Mouse (Mus musculus) kidney, embryonic 14.5 days (tissue): Measurements from ENCODE around the gene Poldip3. TPM values are rescaled to one million over a fixed set of nuclear protein-coding genes. Genes with fewer than 3 reads are reported as not detected.

ENCODE experiments used
- ATAC-seq: fragments of 200-750 bp; cut with Nextera tagmentation; 2 replicates; pipeline ENCODE4 v1.8.0; 2017; ENCODE audit warnings: moderate number of reproducible peaks, mild to moderate bottlenecking, moderate TSS enrichment, moderate library complexity; ENCODE audit not compliant: low FRiP score, low TSS enrichment
- H3K27ac ChIP-seq: fragments of 300-500 bp; sonication (generic); 2 replicates; pipeline ENCODE4 v1.5.1; 2014; ENCODE audit warnings: low read depth, mild to moderate bottlenecking, low read length, moderate library complexity, mixed read lengths
- H3K27me3 ChIP-seq: fragments of 300-500 bp; sonication (generic); 2 replicates; pipeline ENCODE4 v1.6.1; 2014; ENCODE audit warnings: mild to moderate bottlenecking, low read length; ENCODE audit not compliant: control insufficient read depth, insufficient read depth
- H3K36me3 ChIP-seq: fragments of 300-500 bp; sonication (generic); 2 replicates; pipeline ENCODE4 v1.6.1; 2014; ENCODE audit warnings: low read length, mixed read lengths; ENCODE audit not compliant: control insufficient read depth, insufficient read depth
- H3K4me1 ChIP-seq: fragments of 300-500 bp; sonication (generic); 2 replicates; pipeline ENCODE4 v1.6.1; 2014; ENCODE audit warnings: low read length, mixed read lengths; ENCODE audit not compliant: control insufficient read depth, insufficient read depth
- H3K4me2 ChIP-seq: fragments of 300-500 bp; sonication (generic); replicated peaks from 2 replicates; pipeline ENCODE4 v1.6.1; 2014; ENCODE audit warnings: low read depth, mild to moderate bottlenecking, low read length
- H3K4me3 ChIP-seq: fragments of 300-500 bp; sonication (generic); 2 replicates; pipeline ENCODE4 v1.5.1; 2014; ENCODE audit warnings: mild to moderate bottlenecking, low read length
- H3K9ac ChIP-seq: fragments of 300-500 bp; sonication (generic); 2 replicates; pipeline ENCODE4 v1.6.1; 2014; ENCODE audit warnings: low read depth, mild to moderate bottlenecking, low read length, moderate library complexity
- H3K9me3 ChIP-seq: fragments of 300-500 bp; sonication (generic); 2 replicates; pipeline ENCODE4 v1.6.1; 2016; ENCODE audit warnings: low read length; ENCODE audit not compliant: control insufficient read depth
- WGBS: fragments of 180-500 bp; shearing (Covaris S2); extraction: QIAGEN DNeasy Blood & Tissue Kit; methylation state at CpG from one replicate; pipeline ENCODE4 v1.1.7; 2014; 5-methylcytosine and 5-hydroxymethylcytosine counted together
- polyA plus RNA-seq: library from polyadenylated mRNA; unstranded; fragments of >200 nt; fragmentation: Nextera tagmentation; extraction: Ambion mirVana; gene quantifications from 2 replicates; pipeline ENCODE4 v1.2.1, GENCODE M21; 2014

The Poldip3 gene
- polyA plus RNA-seq, 1 experiment from 2014 or later, result 173 TPM

DNA sequence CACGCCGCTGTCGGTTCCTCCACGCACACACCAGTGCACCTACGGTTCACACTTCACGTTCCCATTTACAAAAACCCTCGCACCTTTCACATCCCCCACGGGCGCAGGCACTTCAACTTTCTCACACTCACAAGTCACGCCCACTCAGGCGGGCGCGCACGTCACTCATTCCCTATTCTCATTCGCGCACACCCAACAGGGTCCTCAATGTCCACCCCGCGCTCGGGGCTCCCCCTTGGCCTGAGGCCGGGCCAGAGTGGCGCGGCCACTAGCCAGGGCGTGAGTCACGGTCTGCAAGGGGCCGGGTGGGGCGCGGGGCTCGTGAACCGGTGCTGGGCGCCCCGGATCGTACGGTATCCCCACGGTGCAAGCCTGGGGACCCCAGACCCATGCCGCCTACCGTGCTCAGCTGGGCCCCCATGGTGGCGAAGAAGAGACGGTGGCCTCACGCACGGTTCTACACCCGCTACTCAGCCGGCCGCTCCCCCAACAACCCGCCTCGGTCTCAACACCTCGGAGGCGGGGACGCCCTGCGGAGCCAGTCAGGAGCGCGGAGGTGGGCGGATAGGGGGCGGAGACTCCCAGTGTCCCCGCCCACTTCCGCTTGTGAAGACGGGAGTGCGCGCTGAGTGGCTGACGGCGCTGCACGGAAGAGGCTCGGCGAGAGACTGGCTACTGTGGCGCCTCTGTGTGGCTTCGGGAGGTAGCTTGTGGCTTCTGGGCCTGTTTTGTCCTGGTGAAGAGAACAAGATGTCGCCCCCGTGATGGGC, 22.7 kb upstream of the Poldip3 start:
- H3K4me2 ChIP-seq, result peak overlapping the region; percentile 87
- WGBS, result under 1% methylated on average over 66 of the region's 67 CpGs

DNA sequence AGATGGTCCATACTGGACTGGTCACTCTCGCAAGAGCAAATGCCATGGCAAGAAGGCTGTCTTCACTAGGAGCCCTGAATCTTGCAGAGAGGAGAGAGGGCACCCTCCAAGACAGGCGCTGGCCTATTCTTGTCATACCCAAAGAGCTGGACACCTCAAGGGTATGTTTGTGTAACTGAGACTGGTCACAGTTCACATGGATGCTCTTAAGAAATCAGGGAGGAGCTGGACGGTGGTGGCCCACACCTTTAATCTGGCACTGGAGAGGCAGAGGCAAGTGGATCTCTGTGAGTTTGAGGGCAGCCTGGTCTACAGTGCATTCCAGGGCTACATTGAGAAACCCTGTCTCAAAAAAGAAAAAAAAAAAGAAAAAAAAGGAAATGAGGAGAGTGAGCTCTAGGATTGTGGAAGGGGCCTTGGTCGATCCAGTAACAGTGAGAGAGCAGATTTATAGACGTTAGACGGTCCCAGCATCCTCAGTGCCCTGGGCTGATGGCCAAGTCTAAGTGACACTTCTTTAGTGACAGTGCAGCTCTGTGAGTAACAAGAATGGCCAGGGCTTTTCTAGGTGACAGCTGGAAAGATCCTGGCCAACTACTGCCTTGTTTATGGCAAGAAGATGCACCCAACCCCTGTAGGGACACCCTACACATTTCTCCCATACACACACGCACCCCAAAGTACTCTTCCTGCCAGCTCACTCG, 21.9 kb upstream of the Poldip3 start:
- Histone ChIP-seq H3K36me3 (no peaks in the 10 kb centered on the region), H3K9ac (peak overlapping the region; percentile 67; the same call in 1 of the 2 replicates), H3K27ac (peak overlapping the region; percentile 43; the same call in 1 of the 2 replicates), H3K4me2 (peak overlapping the region; percentile 87), H3K4me1 (peaks cover 37% of the 10 kb centered on the region), H3K9me3 (no peaks in the 10 kb centered on the region), H3K27me3 (no peaks in the 10 kb centered on the region), H3K4me3 (peak overlapping the region; percentile 76)
- no peak for ATAC-seq
- WGBS, result 45% methylated on average over 8 of the region's 8 CpGs

More for the DNA sequence above, 22.7 kb upstream of the Poldip3 start:
- H3K36me3 ChIP-seq, result no peaks in the 10 kb centered on the region
- peak; percentile 93 for ATAC-seq
- H3K9ac ChIP-seq, result peak overlapping the region; percentile 67
- peak overlapping the region; percentile 53; the same call in 1 of the 2 replicates for H3K27ac ChIP-seq
- H3K4me1 ChIP-seq, result peaks cover 31% of the 10 kb centered on the region
- H3K4me3 ChIP-seq, result peak overlapping the region; percentile 76
- no peaks in the 10 kb centered on the region for H3K27me3 ChIP-seq
- H3K9me3 ChIP-seq, result no peaks in the 10 kb centered on the region

DNA sequence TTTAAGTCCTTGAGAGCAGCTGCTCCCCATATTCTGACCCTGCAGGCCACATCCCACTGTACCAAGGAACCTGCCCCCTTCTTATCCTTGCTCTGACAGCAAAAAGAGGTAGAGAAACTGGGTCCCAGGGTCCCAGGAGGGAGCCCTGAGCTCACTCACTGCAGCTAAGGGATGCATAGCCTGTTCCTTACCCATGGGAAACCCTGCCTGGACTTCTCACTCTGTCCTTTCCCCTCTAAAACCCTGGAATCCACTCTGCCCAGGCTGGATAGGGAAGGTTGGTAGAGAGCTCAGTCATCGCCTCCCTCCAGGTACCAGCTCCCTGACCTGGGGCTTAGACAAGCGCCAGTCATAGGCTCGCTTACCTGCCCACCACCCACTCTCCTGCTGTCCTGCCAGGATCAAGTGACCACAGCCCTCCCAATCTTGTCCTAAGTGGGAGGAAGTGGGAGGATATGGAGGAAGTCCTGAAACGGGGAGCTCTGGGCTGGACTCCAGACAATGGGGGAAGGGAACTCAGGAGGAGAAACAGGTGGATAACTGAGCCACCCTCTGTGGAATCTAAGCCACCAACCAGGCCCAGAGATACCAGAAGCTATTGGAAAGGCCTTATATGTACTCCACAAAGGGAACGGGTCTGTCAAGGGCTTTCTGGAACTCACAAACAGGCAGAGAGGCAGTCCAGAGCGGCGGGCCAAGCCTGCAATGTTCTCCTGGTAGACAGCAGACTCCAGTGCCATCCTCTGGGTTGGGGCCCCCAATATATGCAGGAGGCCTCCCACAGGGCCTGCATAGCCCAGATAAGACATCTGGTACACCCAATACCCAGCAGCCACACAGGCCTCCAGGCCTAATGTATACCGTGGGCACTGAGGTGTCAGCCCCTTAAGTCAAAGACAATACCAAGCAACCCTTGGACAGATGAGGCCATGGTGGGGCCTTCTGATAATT, 20.9 kb upstream of the Poldip3 start:
- Histone ChIP-seq H3K9ac (0 out of 2 replicates have a peak overlapping the region, but pooled peaks have one; percentile 38), H3K4me2 (no peak overlapping the region; the same call in 1 of the 2 replicates), H3K9me3 (no peaks in the 10 kb centered on the region), H3K4me1 (peaks cover 38% of the 10 kb centered on the region), H3K27me3 (no peaks in the 10 kb centered on the region), H3K36me3 (0 out of 2 replicates have a peak, but pooled peaks cover 3% of the 10 kb centered on the region), H3K27ac (no peak overlapping the region), H3K4me3 (no peak overlapping the region)
- 69% methylated on average over 8 of the region's 8 CpGs for WGBS
- no peak for ATAC-seq

DNA sequence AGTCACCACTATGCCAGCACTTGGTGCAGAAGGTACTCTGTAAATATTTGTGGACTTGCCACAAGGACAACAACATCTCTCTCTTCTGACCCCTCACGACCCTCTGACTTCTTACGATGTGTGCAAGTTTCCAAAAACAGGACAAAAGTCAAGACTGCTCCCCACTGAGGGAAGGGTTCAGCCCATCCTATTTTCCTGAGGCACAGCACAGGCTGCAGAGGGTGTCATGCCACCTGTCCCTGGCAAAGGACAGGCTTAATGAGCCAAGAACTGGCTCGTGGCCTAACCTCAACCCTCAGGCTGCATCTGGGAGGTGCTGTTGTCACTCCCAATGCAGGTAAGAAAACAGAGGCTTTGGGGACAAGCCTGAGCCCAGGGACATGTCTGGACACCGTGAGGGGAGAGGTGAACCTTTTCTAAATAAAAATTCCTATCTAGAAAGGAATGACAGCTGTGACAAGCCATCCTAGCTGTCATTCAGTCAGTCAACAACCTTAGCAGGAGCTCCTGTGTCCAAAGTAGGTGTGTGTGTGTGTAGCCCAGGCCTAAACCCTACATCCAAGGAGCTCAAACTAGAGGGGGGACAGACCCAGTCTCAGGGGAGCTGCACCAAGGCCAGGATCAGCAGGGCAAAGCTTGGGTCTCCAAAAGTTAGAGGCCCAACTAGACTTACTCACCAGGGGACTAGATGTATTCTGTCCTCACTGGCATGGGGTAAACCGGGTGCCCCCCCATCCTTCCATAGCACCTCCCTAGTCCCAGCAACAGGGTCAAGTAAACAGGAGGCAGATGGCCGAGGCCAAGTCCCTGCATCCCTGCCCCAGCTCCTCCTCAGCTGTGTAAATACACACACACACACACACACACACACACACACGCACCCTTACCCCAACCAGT, 19.9 kb upstream of the Poldip3 start:
- no peak overlapping the region for H3K9ac ChIP-seq
- H3K27me3 ChIP-seq, result no peaks in the 10 kb centered on the region
- no peak for ATAC-seq
- H3K27ac ChIP-seq, result no peak overlapping the region
- H3K9me3 ChIP-seq, result no peaks in the 10 kb centered on the region
- no peak overlapping the region for H3K4me2 ChIP-seq
- peaks cover 41% of the 10 kb centered on the region for H3K4me1 ChIP-seq
- no peak overlapping the region for H3K4me3 ChIP-seq
- 0 out of 2 replicates have a peak, but pooled peaks cover 3% of the 10 kb centered on the region for H3K36me3 ChIP-seq
- WGBS, result 57% methylated on average over 7 of the region's 7 CpGs

DNA sequence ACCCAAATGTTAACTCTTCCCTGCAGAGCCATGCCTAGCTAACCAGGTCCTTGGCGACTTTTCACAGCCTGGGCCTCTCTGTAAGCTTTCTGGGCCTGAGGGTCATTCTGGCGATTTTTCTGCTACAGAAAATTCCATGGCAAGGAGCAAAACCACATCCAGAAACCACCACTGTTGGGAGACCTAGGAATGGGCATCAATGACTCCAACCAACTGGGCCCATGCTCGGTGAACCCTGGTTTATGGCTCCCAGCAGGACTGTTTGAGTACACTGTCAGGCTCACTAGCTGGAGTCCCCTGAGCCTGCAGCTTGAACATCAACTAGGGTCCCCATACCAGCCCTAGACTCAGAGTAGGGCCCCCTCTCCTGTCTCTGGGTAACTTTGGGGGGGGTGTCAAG, 19.1 kb upstream of the Poldip3 start:
- Histone ChIP-seq H3K27ac (no peak overlapping the region), H3K4me3 (no peak overlapping the region), H3K27me3 (no peaks in the 10 kb centered on the region), H3K4me2 (no peak overlapping the region), H3K9ac (no peak overlapping the region), H3K9me3 (no peaks in the 10 kb centered on the region), H3K4me1 (peaks cover 41% of the 10 kb centered on the region), H3K36me3 (peaks cover 3% of the 10 kb centered on the region; the same call in 1 of the 2 replicates)
- WGBS, result 68% methylated on average over 3 of the region's 3 CpGs
- no peak for ATAC-seq

GRCm38 (mm10) chr15:83167550-83168065, 18.4 kb upstream of the Poldip3 start:
- H3K4me1 ChIP-seq, result peaks cover 36% of the 10 kb centered on the region
- H3K9me3 ChIP-seq, result no peaks in the 10 kb centered on the region
- peak overlapping the region; percentile 65 for H3K27ac ChIP-seq
- ATAC-seq, result no peak
- 85% methylated on average over 8 of the region's 8 CpGs for WGBS
- H3K4me2 ChIP-seq, result no peak overlapping the region
- H3K4me3 ChIP-seq, result no peak overlapping the region
- 0 out of 2 replicates have a peak overlapping the region, but pooled peaks have one; percentile 18 for H3K9ac ChIP-seq
- no peaks in the 10 kb centered on the region for H3K27me3 ChIP-seq
- H3K36me3 ChIP-seq, result peaks cover 8% of the 10 kb centered on the region; the same call in 1 of the 2 replicates

DNA sequence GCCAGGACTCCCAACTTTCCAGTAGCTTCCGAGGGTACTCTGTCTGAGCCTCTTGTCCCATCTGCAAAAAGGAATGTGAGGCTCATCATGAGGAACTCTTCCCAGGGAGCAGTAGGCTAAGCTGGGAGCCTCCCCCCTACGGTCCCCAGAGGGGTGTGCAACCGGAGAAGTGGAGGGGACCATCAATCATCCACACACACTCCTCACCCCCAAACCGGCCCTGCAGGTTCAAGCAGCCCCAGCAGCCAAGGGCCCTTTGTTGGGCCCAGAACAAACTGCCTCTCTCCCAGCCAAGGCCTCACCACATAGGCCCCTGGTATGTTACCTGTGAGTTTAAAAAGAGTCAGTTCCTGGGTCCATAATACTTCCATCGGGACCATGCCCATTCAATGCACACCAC, 17.9 kb upstream of the Poldip3 start:
- Histone ChIP-seq H3K4me3 (no peak overlapping the region), H3K36me3 (peaks cover 12% of the 10 kb centered on the region), H3K9ac (0 out of 2 replicates have a peak overlapping the region, but pooled peaks have one; percentile 18), H3K27me3 (no peaks in the 10 kb centered on the region), H3K4me1 (peaks cover 36% of the 10 kb centered on the region), H3K9me3 (no peaks in the 10 kb centered on the region), H3K4me2 (no peak overlapping the region), H3K27ac (peak overlapping the region; percentile 65)
- 32% methylated on average over 5 of the region's 5 CpGs for WGBS
- ATAC-seq, result no peak; the same call in 1 of the 2 replicates
